Mouse (Mus musculus) thymus, adult 2 months (tissue): ENCODE results near the gene Plcb1. TPM values are rescaled to one million over a fixed set of nuclear protein-coding genes. Genes with fewer than 3 reads are reported as not detected.

Experiments
- DNase-seq: peaks from one replicate; pipeline ENCODE4 v3.0.0; 2021
- H3K27ac ChIP-seq: fragments of 200-500 bp; 2 replicates; pipeline ENCODE4 v1.5.1; 2012; ENCODE audit warnings: low read length, control low read depth; ENCODE audit not compliant: control insufficient read depth, insufficient read depth
- H3K27me3 ChIP-seq: fragments of 200-500 bp; 2 replicates; pipeline ENCODE4 v1.6.1; 2012; ENCODE audit warnings: mild to moderate bottlenecking, low read length, moderate library complexity, mixed read lengths; ENCODE audit not compliant: control insufficient read depth, insufficient read depth
- H3K36me3 ChIP-seq: fragments of 200-500 bp; 2 replicates; pipeline ENCODE4 v1.6.1; 2012; ENCODE audit warnings: mild to moderate bottlenecking, low read length, moderate library complexity; ENCODE audit not compliant: control insufficient read depth, insufficient read depth
- H3K4me1 ChIP-seq: fragments of 200-500 bp; replicated peaks from 2 replicates; pipeline ENCODE4 v1.6.1; 2012; ENCODE audit warnings: low read length; ENCODE audit not compliant: control insufficient read depth, insufficient read depth
- H3K4me3 ChIP-seq: fragments of 200-500 bp; 2 replicates; pipeline ENCODE4 v1.5.1; 2012; ENCODE audit warnings: mild to moderate bottlenecking, low read length, control low read depth, moderate library complexity; ENCODE audit not compliant: control insufficient read depth, insufficient read depth
- CTCF ChIP-seq: fragments of 200-500 bp; IDR thresholded peaks from 2 replicates; pipeline ENCODE4 v1.5.1; 2012; ENCODE audit warnings: mild to moderate bottlenecking, control low read depth, low read length, moderate library complexity, borderline replicate concordance; ENCODE audit not compliant: control insufficient read depth, poor library complexity, insufficient read depth; ENCODE audit errors: extremely low read depth
- POLR2A ChIP-seq: fragments of 200-500 bp; IDR thresholded peaks from 2 replicates; pipeline ENCODE4 v1.6.1; 2012; ENCODE audit warnings: mild to moderate bottlenecking, low read length, control low read depth, moderate library complexity; ENCODE audit not compliant: control insufficient read depth, poor library complexity, insufficient read depth; ENCODE audit errors: extremely low read depth
- WGBS: fragments of 180-500 bp; shearing (Covaris S2); methylation state at CpG from one replicate; pipeline ENCODE4 v1.1.7; 2018; 5-methylcytosine and 5-hydroxymethylcytosine counted together
- polyA plus RNA-seq: library from polyadenylated mRNA; depleted of rRNA; stranded (reverse); fragments of >200 nt; gene quantifications from 2 replicates; pipeline ENCODE4 v1.2.3, GENCODE M21; 2012

Plcb1 gene
- polyA plus RNA-seq, 1 experiment, result 0.32 TPM

DNA sequence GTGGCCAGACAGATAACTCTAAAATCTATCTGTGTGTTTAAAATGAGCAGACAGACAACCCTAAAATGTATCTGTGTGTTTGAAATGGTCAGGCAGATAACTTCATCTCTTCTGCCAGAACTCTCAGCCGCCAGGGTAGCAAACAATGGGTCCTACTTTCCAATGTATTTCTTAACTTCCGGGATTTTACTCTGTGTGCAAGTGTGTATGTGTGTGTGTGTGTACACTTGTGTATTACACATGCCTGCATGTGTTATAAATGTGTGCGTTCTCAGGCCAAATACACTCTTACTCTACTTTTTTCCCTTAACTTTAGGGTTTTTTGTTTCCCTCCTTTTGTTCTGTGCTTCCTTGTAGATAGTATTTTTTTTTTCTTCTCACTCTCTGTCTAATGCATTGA lies 610.5 kb downstream of the Plcb1 start:
- no peaks in the 10 kb centered on the region for H3K4me1 ChIP-seq
- TF ChIP-seq POLR2A, result no peak
- no peak for TF ChIP-seq CTCF

GRCm38 (mm10) chr2:135397970-135398369 lies 612.1 kb downstream of the Plcb1 start:
- H3K36me3 ChIP-seq, result no peaks in the 10 kb centered on the region
- no peak for DNase-seq
- H3K4me1 ChIP-seq, result no peaks in the 10 kb centered on the region
- H3K27me3 ChIP-seq, result no peaks in the 10 kb centered on the region
- WGBS, result 90% methylated on average over 2 of the region's 2 CpGs
- TF ChIP-seq CTCF (no peak), POLR2A (no peak)
- no peak overlapping the region for H3K4me3 ChIP-seq
- H3K27ac ChIP-seq, result no peak overlapping the region

More for the DNA sequence above, 610.5 kb downstream of the Plcb1 start:
- 95% methylated on average over 3 of the region's 3 CpGs for WGBS
- no peak for DNase-seq
- H3K4me3 ChIP-seq, result no peak overlapping the region
- H3K27ac ChIP-seq, result no peak overlapping the region
- H3K36me3 ChIP-seq, result no peaks in the 10 kb centered on the region
- H3K27me3 ChIP-seq, result no peaks in the 10 kb centered on the region

DNA sequence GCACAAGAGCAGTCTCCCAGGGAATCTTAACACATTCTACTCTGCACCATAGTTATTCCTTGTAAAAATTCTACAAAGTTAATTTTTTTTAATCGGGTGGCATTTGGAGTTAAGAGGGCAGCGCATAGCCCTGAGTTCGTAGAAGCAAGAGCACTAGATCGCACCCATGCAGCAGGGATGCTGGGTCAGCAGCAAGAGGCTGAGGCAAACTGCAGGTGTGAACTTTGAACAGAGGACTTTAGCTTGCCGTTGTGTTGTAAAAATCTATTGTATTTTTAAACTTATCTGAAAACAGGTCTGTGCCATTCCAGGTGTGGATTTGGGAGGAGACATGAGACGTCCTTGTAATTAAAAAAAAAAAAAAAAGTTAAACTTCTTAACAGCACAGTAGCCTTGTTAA lies 613.9 kb downstream of the Plcb1 start:
- no peak for DNase-seq
- WGBS, result 95% methylated on average over 6 of the region's 6 CpGs
- TF ChIP-seq POLR2A, result no peak
- no peak for TF ChIP-seq CTCF
- Histone ChIP-seq H3K4me1 (no peaks in the 10 kb centered on the region), H3K36me3 (no peaks in the 10 kb centered on the region), H3K4me3 (no peak overlapping the region), H3K27ac (no peak overlapping the region), H3K27me3 (no peaks in the 10 kb centered on the region)

DNA sequence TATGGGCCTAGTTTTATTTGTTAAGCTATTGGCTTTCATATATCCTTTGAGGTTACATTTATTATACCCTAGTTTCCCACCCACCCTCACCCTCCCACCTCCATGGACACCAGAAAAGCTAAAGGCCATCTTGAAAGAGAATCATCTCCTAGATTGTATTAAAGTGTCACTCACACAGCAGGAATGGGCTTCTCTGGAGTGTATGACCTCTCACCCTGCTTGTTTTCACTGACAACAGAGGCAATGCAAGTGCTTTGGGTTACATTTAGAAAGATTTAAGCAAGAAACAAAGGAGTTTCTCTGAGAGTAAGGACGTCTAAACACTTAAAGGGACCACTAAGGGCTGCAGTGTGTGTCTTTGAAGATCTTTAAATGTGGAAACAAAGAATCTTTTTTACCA lies 617.0 kb downstream of the Plcb1 start:
- Histone ChIP-seq H3K36me3 (no peaks in the 10 kb centered on the region), H3K27me3 (no peaks in the 10 kb centered on the region), H3K27ac (no peak overlapping the region), H3K4me1 (no peaks in the 10 kb centered on the region), H3K4me3 (no peak overlapping the region)
- no peak for DNase-seq
- TF ChIP-seq CTCF, result no peak
- TF ChIP-seq POLR2A, result no peak
- WGBS, result 70% methylated on average over 1 of the region's 1 CpGs

GRCm38 (mm10) chr2:135403344-135403743 lies 617.5 kb downstream of the Plcb1 start:
- TF ChIP-seq CTCF, result no peak
- TF ChIP-seq POLR2A, result no peak
- no peak overlapping the region for H3K4me3 ChIP-seq
- no peak for DNase-seq
- H3K4me1 ChIP-seq, result no peaks in the 10 kb centered on the region
- H3K27me3 ChIP-seq, result no peaks in the 10 kb centered on the region
- 95% methylated on average over 6 of the region's 6 CpGs for WGBS
- no peaks in the 10 kb centered on the region for H3K36me3 ChIP-seq
- H3K27ac ChIP-seq, result no peak overlapping the region

- Histone ChIP-seq H3K27ac (no peak overlapping the region), H3K4me1 (no peaks in the 10 kb centered on the region), H3K27me3 (no peaks in the 10 kb centered on the region), H3K4me3 (no peak overlapping the region), H3K36me3 (no peaks in the 10 kb centered on the region)
- 94% methylated on average over 1 of the region's 1 CpGs for WGBS
- TF ChIP-seq POLR2A, result no peak
- no peak for TF ChIP-seq CTCF
- DNase-seq, result no peak
Observed at GRCm38 (mm10) chr2:135404095-135404494, 618.2 kb downstream of the Plcb1 start.
